Mouse (Mus musculus) left cerebral cortex, postnatal 25 days (tissue): ENCODE data around the gene Ttc39a. TPM values are rescaled to one million over a fixed set of nuclear protein-coding genes. Genes with fewer than 3 reads are reported as not detected.

Source experiments
- total RNA-seq, 2 experiments: library from RNA; stranded (reverse); gene quantifications; 2 replicates each; pipeline ENCODE4 v1.2.3; 2021

Gene Ttc39a
- total RNA-seq, 2 experiments from 2014 or later = 2.0 to 3.9 TPM

Other genes starting within 250 kb of the Ttc39a start
- gene Osbpl9, start 204.4 kb upstream of the Ttc39a start, total RNA-seq = 10 to 100 TPM; 44.5 to 59.2 TPM
- under 1 TPM; 0.50 to 0.80 TPM for gene Calr4, start 172.1 kb upstream of the Ttc39a start, total RNA-seq
- 100 to 1,000 TPM; 183 to 199 TPM for gene Eps15, start 126.4 kb upstream of the Ttc39a start, total RNA-seq
- gene Rnf11, start 78.1 kb downstream of the Ttc39a start, total RNA-seq = 100 to 1,000 TPM; 206 to 219 TPM
- gene 4930522H14Rik, start 124.7 kb downstream of the Ttc39a start, total RNA-seq = not detected